Mouse (Mus musculus) kidney, embryonic 14.5 days (tissue): Measurements from ENCODE around the gene Ubl3. TPM values are rescaled to one million over a fixed set of nuclear protein-coding genes. Genes with fewer than 3 reads are reported as not detected.

Experiments used
- ATAC-seq: fragments of 200-750 bp; cut with Nextera tagmentation; 2 replicates; pipeline ENCODE4 v1.8.0; 2017; ENCODE audit warnings: moderate number of reproducible peaks, mild to moderate bottlenecking, moderate TSS enrichment, moderate library complexity; ENCODE audit not compliant: low FRiP score, low TSS enrichment
- H3K27ac ChIP-seq: fragments of 300-500 bp; sonication (generic); 2 replicates; pipeline ENCODE4 v1.5.1; 2014; ENCODE audit warnings: low read depth, mild to moderate bottlenecking, low read length, moderate library complexity, mixed read lengths
- H3K27me3 ChIP-seq: fragments of 300-500 bp; sonication (generic); 2 replicates; pipeline ENCODE4 v1.6.1; 2014; ENCODE audit warnings: mild to moderate bottlenecking, low read length; ENCODE audit not compliant: control insufficient read depth, insufficient read depth
- H3K36me3 ChIP-seq: fragments of 300-500 bp; sonication (generic); 2 replicates; pipeline ENCODE4 v1.6.1; 2014; ENCODE audit warnings: low read length, mixed read lengths; ENCODE audit not compliant: control insufficient read depth, insufficient read depth
- H3K4me1 ChIP-seq: fragments of 300-500 bp; sonication (generic); 2 replicates; pipeline ENCODE4 v1.6.1; 2014; ENCODE audit warnings: low read length, mixed read lengths; ENCODE audit not compliant: control insufficient read depth, insufficient read depth
- H3K4me2 ChIP-seq: fragments of 300-500 bp; sonication (generic); replicated peaks from 2 replicates; pipeline ENCODE4 v1.6.1; 2014; ENCODE audit warnings: low read depth, mild to moderate bottlenecking, low read length
- H3K4me3 ChIP-seq: fragments of 300-500 bp; sonication (generic); 2 replicates; pipeline ENCODE4 v1.5.1; 2014; ENCODE audit warnings: mild to moderate bottlenecking, low read length
- H3K9ac ChIP-seq: fragments of 300-500 bp; sonication (generic); 2 replicates; pipeline ENCODE4 v1.6.1; 2014; ENCODE audit warnings: low read depth, mild to moderate bottlenecking, low read length, moderate library complexity
- H3K9me3 ChIP-seq: fragments of 300-500 bp; sonication (generic); 2 replicates; pipeline ENCODE4 v1.6.1; 2016; ENCODE audit warnings: low read length; ENCODE audit not compliant: control insufficient read depth
- WGBS: fragments of 180-500 bp; shearing (Covaris S2); extraction: QIAGEN DNeasy Blood & Tissue Kit; methylation state at CpG from one replicate; pipeline ENCODE4 v1.1.7; 2014; 5-methylcytosine and 5-hydroxymethylcytosine counted together
- polyA plus RNA-seq: library from polyadenylated mRNA; unstranded; fragments of >200 nt; fragmentation: Nextera tagmentation; extraction: Ambion mirVana; gene quantifications from 2 replicates; pipeline ENCODE4 v1.2.1, GENCODE M21; 2014

The Ubl3 gene
- 52.4 and 78.2 TPM in 2 replicates for polyA plus RNA-seq

DNA sequence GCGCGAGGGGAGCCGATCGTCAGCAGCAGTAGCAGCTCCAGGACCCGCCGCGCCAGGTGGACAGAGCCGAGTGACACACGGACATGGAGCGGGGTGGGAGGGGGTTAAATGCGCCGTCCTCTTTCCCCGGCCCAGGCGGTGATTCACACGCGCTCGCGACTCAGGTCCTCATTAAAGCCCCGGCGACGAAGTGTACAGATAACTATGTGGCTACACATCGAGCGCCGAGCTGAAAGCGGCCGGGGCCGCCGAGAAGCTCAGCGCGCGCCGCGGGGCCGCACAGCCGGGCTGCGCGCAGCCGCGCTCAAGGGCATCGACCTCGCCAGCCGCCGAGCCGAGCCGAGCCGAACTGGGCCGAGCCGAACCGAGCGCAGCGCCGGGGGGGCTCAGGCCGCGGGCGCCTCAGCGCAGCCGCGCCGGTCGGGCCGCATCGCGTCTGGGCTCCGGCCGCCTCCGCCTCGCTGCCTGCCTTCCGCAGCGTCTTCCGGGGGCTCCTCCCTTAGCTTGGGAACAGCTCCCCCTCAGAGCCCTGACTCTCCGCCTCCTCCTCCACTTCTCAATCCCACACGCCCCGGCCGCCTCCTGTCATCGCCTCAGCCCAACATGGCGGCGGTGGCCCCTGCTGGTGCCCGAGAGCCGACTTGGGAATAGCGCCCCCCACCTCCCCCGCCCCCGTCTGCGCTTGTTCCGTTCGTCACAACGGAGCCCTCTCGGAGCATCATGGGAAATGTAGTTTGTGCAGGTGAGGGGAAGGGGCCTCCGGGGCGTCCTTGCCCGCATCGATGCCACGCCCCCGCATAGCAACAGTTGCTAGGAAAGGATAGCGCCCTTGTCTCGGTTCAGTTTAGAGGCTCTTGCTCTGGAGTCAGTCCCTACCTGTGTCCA is at the start of gene Ubl3:
Gene Ubl3, minus strand, starts transcription at position 603 of the 885 bp plus-strand sequence.
- WGBS, result under 1% methylated on average over 69 of the region's 95 CpGs
- Histone ChIP-seq H3K9ac (peak within 1 kb of the TSS; percentile 80), H3K4me2 (peak within 1 kb of the TSS; percentile 69), H3K36me3 (no peaks in the 10 kb centered on the region), H3K27me3 (no peaks in the 10 kb centered on the region), H3K9me3 (no peaks in the 10 kb centered on the region), H3K27ac (peak within 1 kb of the TSS; percentile 96), H3K4me3 (peak within 1 kb of the TSS; percentile 67), H3K4me1 (peaks cover 29% of the 10 kb centered on the region)
- ATAC-seq, result peak; percentile 96

DNA sequence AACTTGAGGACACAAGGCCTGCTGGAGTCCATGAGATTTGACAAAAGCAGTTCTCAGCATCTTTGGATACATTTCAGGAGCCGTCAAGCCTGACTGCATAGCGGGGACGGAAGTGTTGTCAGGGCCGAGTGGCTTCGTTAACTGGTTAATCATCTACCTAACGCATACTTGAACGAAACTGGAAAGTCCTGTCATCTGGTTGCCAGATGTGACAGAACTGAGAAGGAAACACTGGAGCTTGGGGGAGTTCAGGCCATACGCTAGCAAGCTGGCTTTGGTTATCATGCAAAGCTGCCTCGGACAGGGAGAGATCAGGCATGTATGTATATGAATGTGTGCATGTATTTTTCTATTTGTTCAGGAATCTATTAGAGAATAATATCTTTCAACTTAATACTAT is 45.8 kb upstream of the Ubl3 start:
- WGBS, result 33% methylated on average over 9 of the region's 9 CpGs
- Histone ChIP-seq H3K9ac (no peak overlapping the region), H3K27ac (peak overlapping the region; percentile 13; the same call in 1 of the 2 replicates), H3K4me3 (no peak overlapping the region), H3K4me2 (no peak overlapping the region), H3K36me3 (no peaks in the 10 kb centered on the region), H3K27me3 (no peaks in the 10 kb centered on the region), H3K4me1 (no peaks in the 10 kb centered on the region), H3K9me3 (no peaks in the 10 kb centered on the region)
- peak; percentile 76; the same call in 1 of the 2 replicates for ATAC-seq

DNA sequence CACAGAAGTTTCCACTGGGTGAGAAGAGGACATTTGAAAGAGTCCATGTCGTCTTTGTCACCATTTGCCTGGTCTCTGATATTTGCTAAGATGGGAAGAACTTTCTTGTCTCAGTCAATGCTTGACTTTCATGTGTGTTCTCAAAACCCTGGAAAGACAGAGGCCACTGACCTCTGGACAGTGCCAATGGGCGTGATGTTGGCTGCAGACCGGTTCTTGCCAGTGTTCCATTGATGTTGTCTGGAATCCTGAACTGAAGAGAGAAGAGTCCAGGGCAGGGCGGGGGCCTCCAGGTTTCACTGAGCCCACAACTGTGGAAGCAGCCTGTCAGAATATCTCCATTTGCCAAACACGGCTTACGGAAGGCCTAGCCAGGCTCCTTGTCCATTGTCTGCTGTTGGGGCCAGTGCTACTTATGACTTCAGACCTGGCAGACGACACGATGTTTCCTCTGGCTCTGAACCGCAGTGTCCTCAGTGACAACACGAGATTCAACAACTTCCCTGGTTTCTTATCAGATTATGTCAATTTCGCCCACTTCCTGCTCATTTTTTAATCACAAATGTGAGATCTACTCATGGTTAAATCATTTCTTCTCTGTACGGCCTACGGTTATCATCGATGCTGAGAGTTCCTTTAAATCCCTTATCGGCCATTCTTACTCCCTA is 43.6 kb upstream of the Ubl3 start:
- no peak overlapping the region for H3K9ac ChIP-seq
- no peak overlapping the region for H3K4me2 ChIP-seq
- no peaks in the 10 kb centered on the region for H3K36me3 ChIP-seq
- ATAC-seq, result no peak
- no peak overlapping the region for H3K4me3 ChIP-seq
- 0 out of 2 replicates have a peak, but pooled peaks cover 4% of the 10 kb centered on the region for H3K4me1 ChIP-seq
- 87% methylated on average over 15 of the region's 15 CpGs for WGBS
- no peaks in the 10 kb centered on the region for H3K27me3 ChIP-seq
- no peak overlapping the region for H3K27ac ChIP-seq
- H3K9me3 ChIP-seq, result no peaks in the 10 kb centered on the region

DNA sequence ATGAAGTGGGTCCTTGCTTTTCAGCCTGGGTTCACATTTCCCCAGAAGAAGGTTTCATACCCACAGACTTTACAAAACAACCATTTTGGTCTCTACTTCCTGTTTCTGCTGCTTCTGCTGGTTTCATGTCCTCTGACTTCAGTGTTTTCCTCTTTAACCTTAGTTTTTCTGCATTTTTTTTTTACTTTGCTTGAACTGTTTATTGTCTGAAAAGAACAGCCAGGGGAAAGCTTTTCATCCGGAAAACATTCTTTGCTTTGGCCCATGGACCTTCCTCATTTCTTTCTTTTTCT is 42.8 kb upstream of the Ubl3 start:
- Histone ChIP-seq H3K36me3 (no peaks in the 10 kb centered on the region), H3K9ac (no peak overlapping the region), H3K4me2 (no peak overlapping the region), H3K4me3 (no peak overlapping the region), H3K4me1 (0 out of 2 replicates have a peak, but pooled peaks cover 4% of the 10 kb centered on the region), H3K27ac (no peak overlapping the region), H3K27me3 (no peaks in the 10 kb centered on the region), H3K9me3 (no peaks in the 10 kb centered on the region)
- 79% methylated on average over 1 of the region's 1 CpGs for WGBS
- no peak for ATAC-seq

DNA sequence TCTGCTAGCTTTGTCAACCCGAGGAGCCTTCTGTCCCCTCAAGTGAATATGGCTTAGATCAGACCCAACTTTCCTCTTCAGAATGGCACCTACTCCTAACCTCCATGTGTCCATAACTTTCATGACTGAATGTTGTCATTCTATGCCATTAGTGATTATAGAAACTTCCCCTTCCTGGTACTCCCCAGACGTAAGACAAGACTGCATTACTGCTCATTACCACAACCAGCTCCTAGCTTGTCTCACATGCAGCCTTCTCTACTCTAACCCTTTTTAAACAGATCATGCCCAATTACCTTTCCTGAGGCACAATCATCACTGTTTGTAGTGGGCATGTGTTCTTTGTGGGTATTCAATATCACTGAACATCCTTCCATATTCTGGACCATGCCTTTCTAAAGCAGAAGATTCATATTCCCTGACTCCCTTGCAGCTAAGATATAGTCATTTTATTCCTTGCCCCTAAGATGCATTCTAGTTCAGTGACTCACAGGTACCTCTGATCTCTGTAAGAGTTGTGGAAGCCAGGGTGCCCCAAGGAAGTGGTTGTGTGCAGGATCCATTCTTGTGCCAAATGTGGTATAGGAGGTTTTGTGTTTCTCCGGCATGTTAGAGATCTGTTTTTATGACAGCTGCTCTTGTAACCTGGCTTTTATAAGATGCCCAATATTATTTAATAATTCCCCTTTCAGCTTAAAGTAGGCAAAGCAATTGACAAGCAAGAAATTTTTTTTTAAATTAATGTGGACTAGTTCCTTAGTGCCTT is 42.3 kb upstream of the Ubl3 start:
- Histone ChIP-seq H3K4me2 (no peak overlapping the region), H3K9ac (no peak overlapping the region), H3K9me3 (no peaks in the 10 kb centered on the region), H3K27me3 (no peaks in the 10 kb centered on the region), H3K4me1 (0 out of 2 replicates have a peak, but pooled peaks cover 4% of the 10 kb centered on the region), H3K36me3 (no peaks in the 10 kb centered on the region), H3K27ac (no peak overlapping the region), H3K4me3 (no peak overlapping the region)
- no peak for ATAC-seq
- 88% methylated on average over 3 of the region's 3 CpGs for WGBS

DNA sequence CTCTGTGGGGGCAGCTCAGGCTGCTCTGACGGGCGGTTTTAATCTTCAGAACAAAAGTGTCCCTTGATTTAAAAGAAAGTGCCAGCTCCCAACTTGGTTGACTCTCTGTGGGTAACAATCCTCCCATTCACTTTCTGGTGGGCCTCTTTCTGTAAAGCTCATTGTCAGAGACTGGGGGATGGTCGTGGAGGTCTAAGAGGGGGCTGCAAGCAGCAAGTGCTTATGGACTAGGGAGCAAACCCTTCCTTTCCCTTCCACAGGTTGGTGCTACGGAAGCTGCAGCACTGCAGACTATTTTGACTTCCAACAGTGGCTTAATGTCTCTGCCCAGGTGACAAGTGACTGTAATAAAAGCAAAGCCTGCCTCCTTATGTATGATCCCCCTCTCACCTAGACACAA is 41.0 kb upstream of the Ubl3 start:
- no peak overlapping the region for H3K9ac ChIP-seq

DNA sequence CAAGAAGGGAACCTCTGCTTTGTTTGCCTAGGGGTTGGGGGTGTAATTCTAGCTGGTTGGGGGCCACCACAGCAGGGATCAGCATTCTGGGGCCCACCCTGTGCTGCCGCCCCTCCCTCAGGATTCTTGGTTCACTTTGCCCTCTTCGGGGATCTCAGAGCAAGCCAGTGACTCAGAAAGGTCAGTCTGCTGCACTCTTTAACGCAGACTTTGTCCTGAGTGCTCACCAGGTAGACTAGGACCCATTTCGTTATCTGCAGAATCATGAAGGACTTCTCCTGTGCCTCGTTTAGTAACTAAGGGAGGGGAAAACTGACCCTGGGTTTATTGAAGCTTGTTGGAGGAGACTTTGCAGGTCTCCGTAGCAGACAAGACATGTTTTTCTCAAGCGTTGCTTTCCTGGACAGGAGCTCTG is 38.9 kb upstream of the Ubl3 start:
- no peaks in the 10 kb centered on the region for H3K27me3 ChIP-seq
- H3K9ac ChIP-seq, result no peak overlapping the region
- WGBS, result 34% methylated on average over 7 of the region's 7 CpGs
- H3K9me3 ChIP-seq, result no peaks in the 10 kb centered on the region
- no peak overlapping the region for H3K4me3 ChIP-seq
- no peak for ATAC-seq
- no peaks in the 10 kb centered on the region for H3K36me3 ChIP-seq
- no peak overlapping the region for H3K4me2 ChIP-seq
- 0 out of 2 replicates have a peak, but pooled peaks cover 4% of the 10 kb centered on the region for H3K4me1 ChIP-seq
- H3K27ac ChIP-seq, result no peak overlapping the region

More for the DNA sequence above, 41.0 kb upstream of the Ubl3 start:
- Histone ChIP-seq H3K27ac (no peak overlapping the region), H3K9me3 (no peaks in the 10 kb centered on the region), H3K4me1 (0 out of 2 replicates have a peak, but pooled peaks cover 4% of the 10 kb centered on the region), H3K4me3 (no peak overlapping the region), H3K4me2 (no peak overlapping the region), H3K27me3 (no peaks in the 10 kb centered on the region), H3K36me3 (no peaks in the 10 kb centered on the region)
- ATAC-seq, result no peak
- WGBS, result 55% methylated on average over 4 of the region's 4 CpGs

DNA sequence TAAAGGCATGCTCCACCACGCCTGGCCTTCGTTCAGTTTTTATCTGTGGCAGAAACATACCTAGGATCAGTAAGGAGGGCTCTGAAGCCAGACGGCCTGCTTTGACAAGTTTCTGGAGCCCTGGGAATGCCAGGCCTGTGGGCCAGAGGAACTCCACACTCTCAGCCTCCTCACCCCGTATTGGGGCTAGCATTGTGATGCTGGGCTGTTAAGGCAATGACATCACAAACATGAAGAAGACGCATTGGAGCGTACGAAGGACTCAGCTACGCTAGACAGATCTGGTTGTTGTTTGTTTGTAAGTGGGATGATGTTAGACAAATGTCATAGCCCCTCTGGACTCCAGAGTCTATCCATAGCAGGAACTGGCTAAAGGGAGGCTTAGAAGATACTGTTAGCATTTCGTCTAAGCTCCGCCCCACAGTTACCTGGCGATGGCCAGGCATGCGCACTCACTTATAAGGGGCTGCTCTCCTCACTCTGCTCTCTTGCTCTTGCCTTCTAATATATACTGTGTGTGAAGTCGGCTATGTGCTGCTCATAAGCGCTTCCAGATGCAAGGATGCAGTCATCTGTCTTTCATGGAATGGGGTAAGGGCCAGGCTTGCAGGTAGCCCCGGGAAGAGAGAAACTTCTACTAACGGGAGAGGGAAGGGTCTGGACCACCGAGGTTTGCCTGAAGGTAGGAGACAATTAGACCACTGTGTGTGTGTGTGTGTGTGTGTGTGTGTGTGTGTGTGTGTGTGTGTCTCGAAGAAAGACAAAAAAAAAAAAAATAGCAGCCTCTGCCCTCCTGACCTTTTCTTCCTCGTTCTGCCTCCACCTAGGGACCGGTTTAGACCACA is 38.2 kb upstream of the Ubl3 start:
- 0 out of 2 replicates have a peak, but pooled peaks have one; percentile 24 for ATAC-seq
- Histone ChIP-seq H3K4me1 (0 out of 2 replicates have a peak, but pooled peaks cover 4% of the 10 kb centered on the region), H3K4me2 (no peak overlapping the region), H3K36me3 (no peaks in the 10 kb centered on the region), H3K27me3 (no peaks in the 10 kb centered on the region), H3K9me3 (no peaks in the 10 kb centered on the region), H3K4me3 (no peak overlapping the region), H3K9ac (no peak overlapping the region), H3K27ac (no peak overlapping the region)
- WGBS, result 68% methylated on average over 19 of the region's 20 CpGs
